Mouse (Mus musculus) urinary bladder, postnatal 4 days (tissue): ENCODE results near the gene Cabp1.
"Not testable (repeated sequence)": the region's sequence is repeated elsewhere in the genome, so short reads cannot be mapped to it uniquely, and the experiment has no call there.

ENCODE experiments used
- DNase-seq, 2 experiments: peaks; one replicate each; pipeline ENCODE4 v3.0.0; 2021 to 2022; ENCODE audit warnings: low spot score in 2 of 2

Cabp1 gene

GRCm38 (mm10) chr5:115177866-115178265, 16.3 kb downstream of the Cabp1 start:
- DNase-seq = no peak

GRCm38 (mm10) chr5:115174554-115174953, 19.6 kb downstream of the Cabp1 start:
- no peak for DNase-seq

GRCm38 (mm10) chr5:115170150-115170549, 24.0 kb downstream of the Cabp1 start:
- no peak for DNase-seq

GRCm38 (mm10) chr5:115168641-115169415, 25.4 kb downstream of the Cabp1 start:
- DNase-seq = no peak

- no peak for DNase-seq
Measured at GRCm38 (mm10) chr5:115167396-115167795, 26.8 kb downstream of the Cabp1 start.

GRCm38 (mm10) chr5:115166815-115167194, 27.4 kb downstream of the Cabp1 start:
- no peak for DNase-seq

GRCm38 (mm10) chr5:115165895-115166814, 28.0 kb downstream of the Cabp1 start:
- no peak for DNase-seq

- DNase-seq = no peak
Measured at GRCm38 (mm10) chr5:115165351-115165750, 28.8 kb downstream of the Cabp1 start.

GRCm38 (mm10) chr5:115164446-115164845, 29.7 kb downstream of the Cabp1 start:
- DNase-seq = not testable (repeated sequence)

GRCm38 (mm10) chr5:115163563-115163962, 30.6 kb downstream of the Cabp1 start:
- DNase-seq = peak in 1 of 2 experiments; percentile 67

GRCm38 (mm10) chr5:115161940-115162279, 32.3 kb downstream of the Cabp1 start:
- DNase-seq = not testable (repeated sequence)

- no peak for DNase-seq
Measured at GRCm38 (mm10) chr5:115161064-115161939, 32.9 kb downstream of the Cabp1 start.

GRCm38 (mm10) chr5:115160655-115161054, 33.5 kb downstream of the Cabp1 start:
- DNase-seq = no peak

- no peak for DNase-seq
Measured at GRCm38 (mm10) chr5:115159165-115159564, 35.0 kb downstream of the Cabp1 start.

GRCm38 (mm10) chr5:115158040-115158983, 35.9 kb downstream of the Cabp1 start, which contains the start of gene Mlec:
TSS of gene Mlec (minus strand) at chr5:115158179.
- peak; percentile 99 for DNase-seq

GRCm38 (mm10) chr5:115156933-115157589, 37.1 kb downstream of the Cabp1 start:
- no peak for DNase-seq

- no peak for DNase-seq
Measured at GRCm38 (mm10) chr5:115156401-115156800, 37.8 kb downstream of the Cabp1 start.

GRCm38 (mm10) chr5:115155831-115156230, 38.4 kb downstream of the Cabp1 start:
- DNase-seq = no peak

- no peak for DNase-seq
Measured at GRCm38 (mm10) chr5:115155156-115155631, 39.0 kb downstream of the Cabp1 start.
